Mouse (Mus musculus) CH12.LX (cell line): ENCODE measurements around the gene Abca5. TPM values are rescaled to one million over a fixed set of nuclear protein-coding genes. Genes with fewer than 3 reads are reported as not detected.

Source experiments
- DNase-seq: peaks from one replicate; pipeline ENCODE4 v3.0.0-alpha.2; 2013; ENCODE audit errors: extremely low read depth
- H3K27ac ChIP-seq: 2 replicates; pipeline ENCODE4 v1.5.1; 2012; ENCODE audit warnings: low read depth, mild to moderate bottlenecking, control low read depth, moderate library complexity; ENCODE audit not compliant: insufficient read depth
- H3K27me3 ChIP-seq: replicated peaks from 2 replicates; pipeline ENCODE3; 2012; ENCODE audit warnings: inconsistent platforms
- H3K36me3 ChIP-seq, 2 experiments: replicated peaks in 1 of 2; 2 replicates each; pipeline versions ENCODE3 to v1.6.1; 2012; ENCODE audit warnings: inconsistent platforms in 1 of 2, low read length in 1 of 2, mild to moderate bottlenecking in 1 of 2, mixed read lengths in 1 of 2, moderate library complexity in 1 of 2; ENCODE audit not compliant: control insufficient read depth in 1 of 2, insufficient read depth in 1 of 2
- H3K4me1 ChIP-seq, 2 experiments: 2 replicates each; pipeline ENCODE4 v1.6.1; 2012; ENCODE audit warnings: inconsistent platforms in 1 of 2, moderate library complexity in 1 of 2; ENCODE audit not compliant: insufficient read depth in 2 of 2, control insufficient read depth in 1 of 2
- H3K4me2 ChIP-seq: 2 replicates; pipeline ENCODE4 v1.6.1; 2012; ENCODE audit warnings: low read depth, mild to moderate bottlenecking, control low read depth; ENCODE audit not compliant: poor library complexity, insufficient read depth, severe bottlenecking
- H3K4me3 ChIP-seq, 3 experiments: fragments of 150-350 bp in 1 of 3; sonication (generic) in 1 of 3; replicated peaks in 1 of 3; 2 replicates each; pipeline versions ENCODE3 to v1.5.1; 2011 to 2012; ENCODE audit warnings: low read depth in 2 of 3, low read length in 2 of 3, mild to moderate bottlenecking in 2 of 3, moderate library complexity in 2 of 3, control low read depth in 1 of 3, improper control_type of control experiment in 1 of 3, inconsistent platforms in 1 of 3, mixed read lengths in 1 of 3; ENCODE audit not compliant: poor library complexity in 1 of 3
- H3K79me2 ChIP-seq: replicated peaks from 2 replicates; pipeline ENCODE4 v1.6.1; 2012; ENCODE audit warnings: mild to moderate bottlenecking, moderate library complexity; ENCODE audit not compliant: control insufficient read depth, poor library complexity, insufficient read depth, severe bottlenecking; ENCODE audit errors: extremely low read depth
- H3K9ac ChIP-seq: 2 replicates; pipeline ENCODE4 v1.6.1; 2012; ENCODE audit warnings: low read depth, mild to moderate bottlenecking, control low read depth, moderate library complexity; ENCODE audit not compliant: insufficient read depth
- H3K9me3 ChIP-seq: replicated peaks from 2 replicates; pipeline ENCODE3; 2012; ENCODE audit warnings: low read length, inconsistent platforms, mixed read lengths
- BHLHE40 ChIP-seq: IDR thresholded peaks from 2 replicates; pipeline ENCODE4 v1.6.1; 2011; ENCODE audit warnings: mild to moderate bottlenecking, low read depth, low read length, improper control_type of control experiment
- CHD1 ChIP-seq: IDR thresholded peaks from 2 replicates; pipeline ENCODE4 v1.6.1; 2012; ENCODE audit warnings: low read depth, low read length, improper control_type of control experiment, inconsistent platforms
- CHD2 ChIP-seq: IDR thresholded peaks from 2 replicates; pipeline ENCODE4 v1.6.1; 2011; ENCODE audit warnings: low read length, improper control_type of control experiment
- E2F4 ChIP-seq: IDR thresholded peaks from 2 replicates; pipeline ENCODE4 v1.6.1; 2011; ENCODE audit warnings: low read depth, low read length, improper control_type of control experiment; ENCODE audit not compliant: insufficient replicate concordance
- ELF1 ChIP-seq: IDR thresholded peaks from 2 replicates; pipeline ENCODE4 v1.6.1; 2014; ENCODE audit warnings: low read depth, mild to moderate bottlenecking, inconsistent platforms, low read length, improper control_type of control experiment
- EP300 ChIP-seq: IDR thresholded peaks from 2 replicates; pipeline ENCODE4 v1.6.1; 2011; ENCODE audit warnings: low read length, improper control_type of control experiment
- ETS1 ChIP-seq: conservative IDR thresholded peaks from 2 replicates; pipeline ENCODE4 v1.6.1; 2012; ENCODE audit warnings: low read depth, mild to moderate bottlenecking, inconsistent platforms, low read length, improper control_type of control experiment, moderate library complexity
- GABPA ChIP-seq: IDR thresholded peaks from 2 replicates; pipeline ENCODE4 v1.6.1; 2012; ENCODE audit warnings: low read depth, low read length, improper control_type of control experiment, inconsistent platforms; ENCODE audit not compliant: insufficient replicate concordance
- HCFC1 ChIP-seq: IDR thresholded peaks from 2 replicates; pipeline ENCODE4 v1.6.1; 2012; ENCODE audit warnings: low read depth, mild to moderate bottlenecking, inconsistent platforms, low read length, improper control_type of control experiment
- IRF4 ChIP-seq: IDR thresholded peaks from 2 replicates; pipeline ENCODE4 v1.6.1; 2014; ENCODE audit warnings: low read depth, mild to moderate bottlenecking, inconsistent platforms, low read length, improper control_type of control experiment
- JUN ChIP-seq: IDR thresholded peaks from 2 replicates; pipeline ENCODE4 v1.6.1; 2011; ENCODE audit warnings: low read depth, mild to moderate bottlenecking, low read length, improper control_type of control experiment, moderate library complexity; ENCODE audit not compliant: insufficient read depth
- KAT2A ChIP-seq: IDR thresholded peaks from 2 replicates; pipeline ENCODE4 v1.6.1; 2012; ENCODE audit warnings: low read length, improper control_type of control experiment, inconsistent platforms; ENCODE audit not compliant: insufficient replicate concordance
- MAFK ChIP-seq: IDR thresholded peaks from 2 replicates; pipeline ENCODE4 v1.6.1; 2011; ENCODE audit warnings: low read length, improper control_type of control experiment; ENCODE audit not compliant: insufficient replicate concordance
- MAZ ChIP-seq: IDR thresholded peaks from 2 replicates; pipeline ENCODE4 v1.6.1; 2012; ENCODE audit warnings: low read depth, mild to moderate bottlenecking, inconsistent platforms, low read length, improper control_type of control experiment, moderate library complexity
- MEF2A ChIP-seq: IDR thresholded peaks from 2 replicates; pipeline ENCODE4 v1.6.1; 2014; ENCODE audit warnings: low read depth, mild to moderate bottlenecking, inconsistent platforms, low read length, improper control_type of control experiment, borderline replicate concordance
- MXI1 ChIP-seq: IDR thresholded peaks from 2 replicates; pipeline ENCODE4 v1.6.1; 2011; ENCODE audit warnings: mild to moderate bottlenecking, low read depth, low read length, improper control_type of control experiment
- MYC ChIP-seq: IDR thresholded peaks from 2 replicates; pipeline ENCODE4 v1.6.1; 2011; ENCODE audit warnings: low read depth, mild to moderate bottlenecking, improper control_type of control experiment, low read length
- NELFE ChIP-seq: IDR thresholded peaks from 2 replicates; pipeline ENCODE4 v1.6.1; 2011; ENCODE audit warnings: low read depth, low read length, improper control_type of control experiment
- NRF1 ChIP-seq: IDR thresholded peaks from 2 replicates; pipeline ENCODE4 v1.6.1; 2014; ENCODE audit warnings: low read depth, mild to moderate bottlenecking, inconsistent platforms, low read length, improper control_type of control experiment, moderate library complexity
- PAX5 ChIP-seq: IDR thresholded peaks from 2 replicates; pipeline ENCODE4 v1.6.1; 2012; ENCODE audit warnings: low read length, inconsistent platforms, mixed read lengths
- POLR2AphosphoS2 ChIP-seq: IDR thresholded peaks from 2 replicates; pipeline ENCODE4 v1.6.1; 2011; ENCODE audit warnings: low read depth, low read length, improper control_type of control experiment
- RAD21 ChIP-seq: IDR thresholded peaks from 2 replicates; pipeline ENCODE4 v1.6.1; 2011; ENCODE audit warnings: low read depth, mild to moderate bottlenecking, low read length, improper control_type of control experiment, moderate library complexity
- RCOR1 ChIP-seq: conservative IDR thresholded peaks from 2 replicates; pipeline ENCODE4 v1.6.1; 2012; ENCODE audit warnings: low read depth, mild to moderate bottlenecking, inconsistent platforms, low read length, improper control_type of control experiment
- SIN3A ChIP-seq: IDR thresholded peaks from 2 replicates; pipeline ENCODE4 v1.6.1; 2012; ENCODE audit warnings: low read length, improper control_type of control experiment, inconsistent platforms
- SMC3 ChIP-seq: IDR thresholded peaks from 2 replicates; pipeline ENCODE4 v1.6.1; 2011; ENCODE audit warnings: low read depth, low read length, improper control_type of control experiment
- TBP ChIP-seq: conservative IDR thresholded peaks from 2 replicates; pipeline ENCODE4 v1.6.1; 2011; ENCODE audit warnings: low read depth, low read length, improper control_type of control experiment
- TCF12 ChIP-seq: IDR thresholded peaks from 2 replicates; pipeline ENCODE4 v1.6.1; 2014; ENCODE audit warnings: low read depth, mild to moderate bottlenecking, inconsistent platforms, low read length, improper control_type of control experiment
- UBTF ChIP-seq: IDR thresholded peaks from 2 replicates; pipeline ENCODE4 v1.6.1; 2012; ENCODE audit warnings: low read depth, mild to moderate bottlenecking, inconsistent platforms, low read length, improper control_type of control experiment, moderate library complexity
- USF1 ChIP-seq: IDR thresholded peaks from 2 replicates; pipeline ENCODE4 v1.6.1; 2014; ENCODE audit warnings: low read depth, mild to moderate bottlenecking, inconsistent platforms, low read length, improper control_type of control experiment
- ZC3H11A ChIP-seq: IDR thresholded peaks from 2 replicates; pipeline ENCODE4 v1.6.1; 2012; ENCODE audit warnings: low read depth, mild to moderate bottlenecking, inconsistent platforms, low read length, improper control_type of control experiment
- ZKSCAN1 ChIP-seq: IDR thresholded peaks from 2 replicates; pipeline ENCODE4 v1.6.1; 2012; ENCODE audit warnings: low read depth, inconsistent platforms, low read length, improper control_type of control experiment, borderline replicate concordance
- ZMIZ1 ChIP-seq: IDR thresholded peaks from 2 replicates; pipeline ENCODE4 v1.6.1; 2012; ENCODE audit warnings: low read depth, mild to moderate bottlenecking, inconsistent platforms, low read length, improper control_type of control experiment
- ZNF384 ChIP-seq: IDR thresholded peaks from 2 replicates; pipeline ENCODE4 v1.6.1; 2012; ENCODE audit warnings: low read depth, low read length, improper control_type of control experiment, inconsistent platforms
- dilution Hi-C: fragments of 300-500 bp; cut with MboI; formaldehyde crosslinking; loops from 2 replicates; pipeline ENCODE4 v1.14.3; 2020; ENCODE audit warnings: low sequenced_read_pairs; ENCODE audit not compliant: extremely low pct_unique_long_range_greater_than_20kb, extremely low pct_ligation_motif_present
- in situ Hi-C: fragments of 300-500 bp; cut with MboI; formaldehyde crosslinking; loops from 3 replicates; pipeline ENCODE4 v1.14.3; 2019; ENCODE audit warnings: low sequenced_read_pairs, low pct_ligation_motif_present, low pct_unique_long_range_greater_than_20kb, mixed read lengths
- polyA plus RNA-seq: library from polyadenylated mRNA; unstranded; fragments of >175 nt; gene quantifications from 2 replicates; pipeline ENCODE4 v1.2.1, GENCODE M21; 2012; ENCODE audit warnings: low read depth; ENCODE audit not compliant: insufficient read length
- total RNA-seq, 2 experiments: library from RNA; depleted of rRNA; stranded (reverse); fragments of 300-350 nt in 1 of 2; fragments of >200 nt in 1 of 2; gene quantifications; 2 replicates each; pipeline ENCODE4 v1.2.3; 2012 to 2014

The Abca5 gene
- total and polyA plus RNA-seq, 3 experiments, result 5.0 to 6.2 (median 6.2) TPM

DNA sequence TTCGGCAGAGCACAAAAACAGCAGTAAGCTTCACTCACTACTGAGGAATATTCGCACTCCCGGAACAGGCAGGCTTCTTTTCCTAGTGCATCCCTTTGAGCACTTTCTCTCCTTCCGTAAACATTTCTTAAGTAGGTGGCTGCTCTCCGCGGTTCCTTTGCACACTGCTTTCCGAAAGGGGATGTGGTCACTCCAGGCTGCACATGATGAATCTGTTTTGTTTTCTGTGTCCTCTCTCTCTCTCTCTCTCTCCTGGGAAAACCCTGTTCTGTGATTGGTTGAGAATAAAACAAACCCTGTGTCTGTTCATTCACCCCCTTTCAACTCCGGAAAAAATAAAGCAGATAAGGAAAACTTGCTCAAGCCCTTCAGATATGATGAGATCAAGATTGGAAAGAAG is 86.0 kb downstream of the Abca5 start, which contains the start of gene Abca6:
Abca6 (minus strand) TSS at position 243 of the 400 bp plus-strand sequence.
- Histone ChIP-seq H3K36me3 (no peaks in the 10 kb centered on the region), H3K4me2 (peak within 1 kb of the TSS; percentile 38), H3K27ac (no peak within 1 kb of the TSS), H3K4me1 (peaks cover 0 to 6% of the 10 kb centered on the region in 2 experiments; a peak in 1 of 4 replicates), H3K79me2 (no peaks in the 10 kb centered on the region), H3K9ac (no peak within 1 kb of the TSS), H3K27me3 (no peaks in the 10 kb centered on the region), H3K9me3 (no peaks in the 10 kb centered on the region), H3K4me3 (no peak within 1 kb of the TSS)
- in situ Hi-C loops (loop anchor here (25.0 kb wide), 1 partner anchor 564 kb away; no protein-coding TSS in a partner anchor), dilution Hi-C loops (no loop called here)
- DNase-seq, result peak; percentile 71
- TF ChIP-seq SMC3 (no peak), CHD2 (no peak), ELF1 (peak; percentile 69), USF1 (no peak), MEF2A (peak; percentile 48; the same call in 1 of the 2 replicates), JUN (no peak), ZKSCAN1 (no peak), EP300 (peak; percentile 64), MAZ (no peak), TCF12 (no peak), ZC3H11A (no peak), POLR2AphosphoS2 (no peak), ETS1 (peak; percentile 64), IRF4 (peak; percentile 63; the same call in 1 of the 2 replicates), UBTF (no peak), HCFC1 (no peak), NRF1 (no peak), RCOR1 (no peak), MAFK (no peak), E2F4 (no peak), SIN3A (no peak), GABPA (no peak), RAD21 (no peak), MXI1 (no peak), TBP (no peak), PAX5 (no peak), KAT2A (no peak), BHLHE40 (peak; percentile 95), ZMIZ1 (no peak), MYC (no peak), NELFE (no peak), ZNF384 (peak; percentile 39; the same call in 1 of the 2 replicates), CHD1 (no peak)
